Mouse (Mus musculus): ENCODE data around the gene Adamts13. TPM values are rescaled to one million over a fixed set of nuclear protein-coding genes. Genes with fewer than 3 reads are reported as not detected.

The Adamts13 gene
- polyA plus RNA-seq (2015; fragmentation: Illumina TruSeq; extraction: RNeasy Lipid Tissue Mini Kit (QIAGEN cat#74804); ENCODE audit: insufficient read depth, low read depth, low replicate concordance): not detected

DNA sequence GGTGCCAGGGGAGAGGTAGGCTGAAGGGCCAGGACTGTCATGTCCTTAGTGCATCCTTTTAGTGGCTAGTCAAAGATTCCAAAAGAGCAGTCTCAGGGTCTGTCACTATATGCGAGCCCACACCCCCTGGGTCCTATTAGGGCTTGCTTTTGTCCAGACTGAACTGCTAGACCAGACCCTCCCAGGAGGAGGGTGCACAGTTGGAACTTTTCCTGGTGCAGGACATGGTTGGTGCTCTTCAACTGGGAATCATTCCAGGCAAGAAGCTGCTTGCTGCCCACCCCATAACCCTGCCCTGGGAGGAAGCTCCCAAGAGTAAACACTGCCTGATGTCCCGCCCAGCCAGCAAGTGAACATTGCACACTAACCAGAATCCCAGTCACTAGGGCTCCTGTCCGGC lies at the start of gene Adamts13:
Gene Adamts13 (plus strand): TSS at position 301 of the 400 bp plus-strand sequence.

DNA sequence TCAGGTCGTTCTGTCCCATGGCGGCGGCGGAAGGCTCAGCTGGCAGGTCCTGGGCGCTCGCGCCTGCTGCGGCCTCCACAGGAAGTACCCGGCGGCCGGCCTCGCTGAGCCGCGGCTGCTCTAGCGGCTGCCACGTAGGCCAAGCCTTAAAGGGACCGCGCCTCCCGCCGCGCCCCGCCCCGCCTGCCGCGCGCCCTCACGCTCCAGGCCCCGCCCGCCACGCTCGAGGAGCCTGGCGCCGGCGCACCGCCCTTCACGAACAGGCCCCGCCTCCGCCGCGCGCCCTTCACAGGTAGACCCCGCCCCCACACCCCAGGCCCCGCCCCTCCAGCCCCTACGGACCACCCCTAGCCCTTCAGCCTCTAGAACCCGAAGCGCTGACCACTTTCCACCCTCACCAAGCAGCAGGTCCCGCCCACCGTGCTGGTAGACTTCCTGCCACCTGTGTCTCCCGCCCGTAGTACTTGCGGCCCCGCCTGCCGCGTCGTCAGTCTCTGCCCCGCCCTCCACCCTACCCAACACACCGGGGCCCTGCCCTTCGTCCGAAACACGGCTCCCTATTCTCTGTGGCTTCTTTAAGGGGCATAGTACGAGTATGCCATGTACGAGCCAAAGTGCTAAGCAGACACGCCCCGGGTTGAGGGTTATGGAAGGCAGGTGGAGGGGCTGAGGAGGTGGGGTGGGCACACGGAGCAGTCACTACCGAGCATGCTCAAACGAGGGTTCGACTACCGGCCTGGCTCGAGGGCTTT lies 39.7 kb upstream of the Adamts13 start, which contains the start of the genes Surf4 and Stkld1:
Gene Surf4 (minus strand): TSS at position 625 of the 752 bp plus-strand sequence.
Gene Stkld1 (plus strand): TSS at position 744 of the 752 bp plus-strand sequence.

DNA sequence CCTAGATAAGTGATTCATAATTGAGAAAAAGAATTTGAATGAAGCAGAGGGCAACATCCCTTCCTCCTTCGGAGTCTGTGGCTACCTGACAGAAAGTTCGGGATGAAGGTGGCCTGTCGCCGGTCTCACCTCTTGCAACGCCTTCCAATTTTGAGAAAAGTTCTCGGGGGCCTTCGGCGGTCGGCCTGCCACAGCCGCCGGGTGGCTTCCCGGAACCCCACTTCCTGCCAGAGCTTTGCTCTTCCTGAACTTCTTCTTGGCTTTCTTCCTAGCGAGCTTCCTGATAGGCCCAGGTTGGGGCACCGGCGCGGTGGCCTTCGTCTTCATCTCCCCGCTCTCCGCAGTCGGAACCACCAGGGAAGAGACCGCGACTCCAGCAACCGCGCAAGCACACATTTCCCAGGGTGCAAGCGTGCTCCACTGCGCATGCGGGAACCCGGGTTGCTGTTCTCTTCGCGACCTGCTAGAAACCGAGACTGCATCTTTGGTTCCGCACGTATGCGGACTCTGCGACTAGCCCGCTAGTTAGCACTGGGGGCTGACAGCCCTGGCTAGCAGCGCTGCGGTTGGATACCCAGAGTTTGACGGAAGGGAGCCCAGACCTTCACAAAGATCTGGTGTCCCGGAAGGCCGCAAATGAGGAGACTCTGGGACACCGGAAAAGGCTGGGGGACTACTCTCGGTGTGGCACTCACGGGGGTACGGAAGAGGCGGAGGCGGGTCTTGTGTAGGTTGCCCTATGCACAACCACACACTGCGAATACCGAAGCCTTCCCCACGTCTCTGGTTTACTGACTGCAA lies 9.1 kb upstream of the Adamts13 start, which contains the start of gene Rexo4:
Gene Rexo4 (minus strand): TSS at position 464 of the 801 bp plus-strand sequence.

DNA sequence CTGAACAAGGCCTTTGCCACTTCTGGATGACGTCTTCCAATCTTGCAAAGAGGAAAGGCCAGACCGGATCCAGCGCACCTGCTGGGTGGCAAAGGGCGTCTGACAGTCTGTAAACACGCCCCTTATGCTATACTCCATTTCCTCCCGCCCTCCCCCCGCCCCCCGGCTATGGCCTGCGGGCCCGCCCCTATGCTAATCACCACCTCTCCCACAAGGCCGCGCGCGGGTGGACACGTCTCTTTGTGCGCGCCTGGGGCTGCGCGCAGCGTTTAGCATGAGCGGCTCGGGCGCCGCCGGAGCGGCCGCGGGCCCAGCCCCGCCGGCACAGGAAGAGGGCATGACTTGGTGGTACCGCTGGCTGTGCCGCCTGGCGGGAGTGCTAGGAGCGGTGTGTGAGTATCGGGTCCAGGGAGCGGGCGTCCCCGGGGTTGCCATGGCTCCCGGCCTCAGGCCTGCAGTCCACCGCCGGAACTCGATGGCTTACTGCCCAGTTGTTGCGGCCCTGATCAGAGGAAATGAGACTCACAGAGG lies 36.6 kb downstream of the Adamts13 start, which contains the start of gene Cacfd1:
Gene Cacfd1 (plus strand): TSS at position 213 of the 531 bp plus-strand sequence.

DNA sequence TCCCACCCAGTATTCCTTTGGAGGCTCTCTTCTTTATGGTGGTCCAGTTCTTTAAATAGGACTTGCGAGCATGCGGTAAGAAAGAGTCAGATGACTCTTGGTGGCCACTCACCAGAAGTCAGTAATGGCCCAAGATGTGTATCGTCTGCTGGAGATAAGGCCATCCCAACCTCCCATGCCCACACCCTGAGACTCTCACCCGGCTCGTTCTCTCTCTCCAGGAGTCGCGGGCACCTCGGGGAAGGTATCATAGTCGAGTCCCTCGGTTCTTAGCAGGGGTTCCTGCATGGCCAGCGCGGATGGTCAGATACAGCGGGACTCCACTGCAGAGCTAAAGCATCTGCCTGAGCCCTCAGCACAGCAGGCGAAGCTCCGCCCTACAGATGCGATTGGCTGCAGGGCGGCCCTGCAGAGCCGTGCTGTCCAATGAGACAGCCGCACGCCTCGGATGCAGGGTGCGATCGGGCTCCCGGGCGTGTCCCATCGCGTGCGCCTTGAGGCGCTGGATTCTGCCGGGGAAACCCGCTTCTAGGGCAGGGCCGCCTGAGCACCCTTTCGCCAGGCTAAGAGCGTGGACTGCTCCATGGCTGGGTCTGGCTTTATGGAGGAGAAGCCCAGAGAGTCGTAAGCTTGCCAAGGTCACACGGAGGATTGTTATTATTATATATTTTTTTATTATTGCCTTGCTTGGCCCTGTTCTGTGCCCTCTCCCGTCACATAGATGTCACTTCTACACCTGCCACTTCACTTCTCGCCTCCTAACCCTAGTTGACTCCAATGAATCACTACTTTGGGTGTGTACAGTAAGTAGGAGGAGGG lies 54.6 kb downstream of the Adamts13 start, which contains the start of gene Slc2a6:
Gene Slc2a6 (minus strand): TSS at position 381 of the 819 bp plus-strand sequence.

Other genes starting within 250 kb of the Adamts13 start
- not detected for gene Abo, start 108.4 kb upstream of the Adamts13 start, polyA plus RNA-seq (2015; fragmentation: Illumina TruSeq; extraction: RNeasy Lipid Tissue Mini Kit (QIAGEN cat#74804); ENCODE audit: insufficient read depth, low read depth, low replicate concordance)
- gene Surf6, start 70.5 kb upstream of the Adamts13 start, polyA plus RNA-seq (2015; fragmentation: Illumina TruSeq; extraction: RNeasy Lipid Tissue Mini Kit (QIAGEN cat#74804); ENCODE audit: insufficient read depth, low read depth, low replicate concordance): 4.1 TPM
- gene Med22, start 62.7 kb upstream of the Adamts13 start, polyA plus RNA-seq (2015; fragmentation: Illumina TruSeq; extraction: RNeasy Lipid Tissue Mini Kit (QIAGEN cat#74804); ENCODE audit: insufficient read depth, low read depth, low replicate concordance): 7.5 TPM
- 474 TPM for gene Rpl7a, start 62.7 kb upstream of the Adamts13 start, polyA plus RNA-seq (2015; fragmentation: Illumina TruSeq; extraction: RNeasy Lipid Tissue Mini Kit (QIAGEN cat#74804); ENCODE audit: insufficient read depth, low read depth, low replicate concordance)
- gene Surf2, start 57.0 kb upstream of the Adamts13 start, polyA plus RNA-seq (2015; fragmentation: Illumina TruSeq; extraction: RNeasy Lipid Tissue Mini Kit (QIAGEN cat#74804); ENCODE audit: insufficient read depth, low read depth, low replicate concordance): 24.0 TPM
- 20.5 TPM for gene Surf1, start 56.9 kb upstream of the Adamts13 start, polyA plus RNA-seq (2015; fragmentation: Illumina TruSeq; extraction: RNeasy Lipid Tissue Mini Kit (QIAGEN cat#74804); ENCODE audit: insufficient read depth, low read depth, low replicate concordance)
- 38.4 TPM for gene Surf4, start 39.5 kb upstream of the Adamts13 start, polyA plus RNA-seq (2015; fragmentation: Illumina TruSeq; extraction: RNeasy Lipid Tissue Mini Kit (QIAGEN cat#74804); ENCODE audit: insufficient read depth, low read depth, low replicate concordance)
- gene Stkld1, start 39.4 kb upstream of the Adamts13 start, polyA plus RNA-seq (2015; fragmentation: Illumina TruSeq; extraction: RNeasy Lipid Tissue Mini Kit (QIAGEN cat#74804); ENCODE audit: insufficient read depth, low read depth, low replicate concordance): not detected
- 13.2 TPM for gene Rexo4, start 9.0 kb upstream of the Adamts13 start, polyA plus RNA-seq (2015; fragmentation: Illumina TruSeq; extraction: RNeasy Lipid Tissue Mini Kit (QIAGEN cat#74804); ENCODE audit: insufficient read depth, low read depth, low replicate concordance)
- gene Cacfd1, start 36.5 kb downstream of the Adamts13 start, polyA plus RNA-seq (2015; fragmentation: Illumina TruSeq; extraction: RNeasy Lipid Tissue Mini Kit (QIAGEN cat#74804); ENCODE audit: insufficient read depth, low read depth, low replicate concordance): 19.2 TPM
- not detected for gene Slc2a6, start 54.6 kb downstream of the Adamts13 start, polyA plus RNA-seq (2015; fragmentation: Illumina TruSeq; extraction: RNeasy Lipid Tissue Mini Kit (QIAGEN cat#74804); ENCODE audit: insufficient read depth, low read depth, low replicate concordance)
- not detected for gene Mymk, start 98.8 kb downstream of the Adamts13 start, polyA plus RNA-seq (2015; fragmentation: Illumina TruSeq; extraction: RNeasy Lipid Tissue Mini Kit (QIAGEN cat#74804); ENCODE audit: insufficient read depth, low read depth, low replicate concordance)
- 3.9 TPM for gene Adamtsl2, start 106.0 kb downstream of the Adamts13 start, polyA plus RNA-seq (2015; fragmentation: Illumina TruSeq; extraction: RNeasy Lipid Tissue Mini Kit (QIAGEN cat#74804); ENCODE audit: insufficient read depth, low read depth, low replicate concordance)
- gene Fam163b, start 169.1 kb downstream of the Adamts13 start, polyA plus RNA-seq (2015; fragmentation: Illumina TruSeq; extraction: RNeasy Lipid Tissue Mini Kit (QIAGEN cat#74804); ENCODE audit: insufficient read depth, low read depth, low replicate concordance): not detected
- not detected for gene Dbh, start 191.8 kb downstream of the Adamts13 start, polyA plus RNA-seq (2015; fragmentation: Illumina TruSeq; extraction: RNeasy Lipid Tissue Mini Kit (QIAGEN cat#74804); ENCODE audit: insufficient read depth, low read depth, low replicate concordance)

All from pancreas, adult 10 weeks (tissue).